Comparison of ENCODE assay signal across 8 mouse cellular contexts in genomic region chr11:49793619-49794341, GRCm38 (mm10). TPM values are rescaled to one million over a fixed set of nuclear protein-coding genes. Genes with fewer than 3 reads are reported as not detected.
DNase-seq lines count a peak whose midpoint lies in the region; ATAC-seq and TF ChIP-seq lines count a peak whose summit lies in the region.

Gene Gfpt2, plus strand, starts transcription at chr11:49794178.

- dilution Hi-C loops in CH12.LX (cut with MboI; ENCODE audit: extremely low pct_ligation_motif_present, extremely low pct_unique_long_range_greater_than_20kb, low sequenced_read_pairs) = no loop called here

- in situ Hi-C loops in CH12.LX (cut with MboI; ENCODE audit: low pct_ligation_motif_present, low pct_unique_long_range_greater_than_20kb, low sequenced_read_pairs) = no loop called here

- H3K27me3 ChIP-seq in CH12.LX (replicated peaks) = peaks cover 8% of the 10 kb centered on the region
- H3K27me3 ChIP-seq in forebrain, embryonic 13.5 days = peaks cover 18% of the 10 kb centered on the region; the same call in 1 of the 2 replicates
- peaks cover 12% of the 10 kb centered on the region for H3K27me3 ChIP-seq in heart, embryonic 16.5 days (ENCODE audit: control insufficient read depth, insufficient read depth, low read length)
- peaks cover 72% of the 10 kb centered on the region for H3K27me3 ChIP-seq in liver, embryonic 12.5 days (replicated peaks)
- H3K27me3 ChIP-seq in neural tube, embryonic 11.5 days (ENCODE audit: control insufficient read depth, insufficient read depth, low read length) = no peaks in the 10 kb centered on the region
- H3K27me3 ChIP-seq in thymus, adult 2 months (ENCODE audit: control insufficient read depth, insufficient read depth, low read length) = peaks cover 2% of the 10 kb centered on the region; the same call in 1 of the 2 replicates

- no peak within 1 kb of the TSS for H3K9ac ChIP-seq in CH12.LX (ENCODE audit: insufficient read depth, low read depth)
- H3K9ac ChIP-seq in forebrain, embryonic 13.5 days = peak within 1 kb of the TSS; percentile 78
- H3K9ac ChIP-seq in heart, embryonic 16.5 days (ENCODE audit: low read length) = peak within 1 kb of the TSS; percentile 75
- H3K9ac ChIP-seq in liver, embryonic 12.5 days = peak within 1 kb of the TSS; percentile 61
- peak within 1 kb of the TSS; percentile 77 for H3K9ac ChIP-seq in neural tube, embryonic 11.5 days (ENCODE audit: low read length)

- peak; percentile 45; the same call in 1 of the 2 replicates for ATAC-seq in cerebellum, adult (ENCODE audit: insufficient number of reproducible peaks, low FRiP score, low TSS enrichment)
- ATAC-seq in forebrain, embryonic 13.5 days = peak; percentile 98
- ATAC-seq in heart, embryonic 16.5 days (replicated peaks; ENCODE audit: extremely low read depth, insufficient read depth, low FRiP score) = peak; percentile 95
- ATAC-seq in liver, embryonic 12.5 days = peak; percentile 89
- ATAC-seq in neural tube, embryonic 11.5 days (ENCODE audit: insufficient read depth, low FRiP score, low TSS enrichment) = peak; percentile 95

- H3K36me3 ChIP-seq in CH12.LX (replicated peaks in 1 of 2; ENCODE audit: control insufficient read depth in 1 of 2, insufficient read depth in 1 of 2, low read length in 1 of 2) = no peaks in the 10 kb centered on the region
- no peaks in the 10 kb centered on the region for H3K36me3 ChIP-seq in forebrain, embryonic 13.5 days (ENCODE audit: poor library complexity, severe bottlenecking)
- H3K36me3 ChIP-seq in heart, embryonic 16.5 days (ENCODE audit: control insufficient read depth, insufficient read depth) = no peaks in the 10 kb centered on the region
- no peaks in the 10 kb centered on the region for H3K36me3 ChIP-seq in liver, embryonic 12.5 days
- no peaks in the 10 kb centered on the region for H3K36me3 ChIP-seq in neural tube, embryonic 11.5 days (ENCODE audit: control insufficient read depth, insufficient read depth, low read length)
- no peaks in the 10 kb centered on the region for H3K36me3 ChIP-seq in thymus, adult 2 months (ENCODE audit: control insufficient read depth, insufficient read depth, low read length)

- TF ChIP-seq CTCF in CH12.LX (conservative IDR thresholded peaks at IDR 0.05 in 1 of 2, IDR thresholded peaks at IDR 0.05 in 1 of 2; ENCODE audit: low read depth in 2 of 2, low read length in 2 of 2) = no peak
- no peak for TF ChIP-seq CTCF in thymus, adult 2 months (IDR thresholded peaks at IDR 0.05; ENCODE audit: borderline replicate concordance, control insufficient read depth, extremely low read depth, insufficient read depth, low read length, poor library complexity)

- peaks cover 3% of the 10 kb centered on the region for H3K9me3 ChIP-seq in CH12.LX (replicated peaks; ENCODE audit: low read length)
- peaks cover 4% of the 10 kb centered on the region; the same call in 1 of the 2 replicates for H3K9me3 ChIP-seq in forebrain, embryonic 13.5 days (replicated peaks)
- H3K9me3 ChIP-seq in heart, embryonic 16.5 days (replicated peaks; ENCODE audit: control insufficient read depth, low read length) = peaks cover 3% of the 10 kb centered on the region; the same call in 1 of the 2 replicates
- H3K9me3 ChIP-seq in liver, embryonic 12.5 days (replicated peaks) = no peaks in the 10 kb centered on the region
- no peaks in the 10 kb centered on the region for H3K9me3 ChIP-seq in neural tube, embryonic 11.5 days (ENCODE audit: control insufficient read depth, low read length)

- no peak for TF ChIP-seq RAD21 in CH12.LX (IDR thresholded peaks at IDR 0.05; ENCODE audit: low read depth, low read length)

- 0% methylated on average over 25 of the region's 25 CpGs for WGBS in forebrain, embryonic 13.5 days
- under 1% methylated on average over 25 of the region's 25 CpGs for WGBS in heart, embryonic 16.5 days
- WGBS in liver, embryonic 12.5 days (ENCODE audit: insufficient replicate concordance) = under 1% methylated on average over 25 of the region's 25 CpGs
- under 1% methylated on average over 25 of the region's 25 CpGs for WGBS in neural tube, embryonic 11.5 days
- WGBS in thymus, adult 2 months = 3% methylated on average over 25 of the region's 25 CpGs

- no peak for TF ChIP-seq EP300 in CH12.LX (IDR thresholded peaks at IDR 0.05; ENCODE audit: low read length)

- no peaks in the 10 kb centered on the region for H3K79me2 ChIP-seq in CH12.LX (replicated peaks; ENCODE audit: control insufficient read depth, extremely low read depth, insufficient read depth, poor library complexity, severe bottlenecking)

- no peaks in the 10 kb centered on the region for H3K4me1 ChIP-seq in CH12.LX (ENCODE audit: control insufficient read depth in 1 of 2, insufficient read depth in 2 of 2)
- H3K4me1 ChIP-seq in forebrain, embryonic 13.5 days = peaks cover 12% of the 10 kb centered on the region
- H3K4me1 ChIP-seq in heart, embryonic 16.5 days (ENCODE audit: control insufficient read depth, insufficient read depth, low read length) = 0 out of 2 replicates have a peak, but pooled peaks cover 3% of the 10 kb centered on the region
- peaks cover 27% of the 10 kb centered on the region for H3K4me1 ChIP-seq in liver, embryonic 12.5 days
- H3K4me1 ChIP-seq in neural tube, embryonic 11.5 days (ENCODE audit: control insufficient read depth, insufficient read depth, low read length) = peaks cover 6% of the 10 kb centered on the region; the same call in 1 of the 2 replicates
- peaks cover 10% of the 10 kb centered on the region for H3K4me1 ChIP-seq in thymus, adult 2 months (replicated peaks; ENCODE audit: control insufficient read depth, insufficient read depth, low read length)

- no peak within 1 kb of the TSS for H3K27ac ChIP-seq in CH12.LX (ENCODE audit: insufficient read depth, low read depth)
- H3K27ac ChIP-seq in forebrain, embryonic 13.5 days = no peak within 1 kb of the TSS
- 0 out of 2 replicates have a peak within 1 kb of the TSS, but pooled peaks have one; percentile 28 for H3K27ac ChIP-seq in heart, embryonic 16.5 days (ENCODE audit: low read length)
- no peak within 1 kb of the TSS for H3K27ac ChIP-seq in liver, embryonic 12.5 days
- H3K27ac ChIP-seq in neural tube, embryonic 11.5 days (ENCODE audit: low read depth, low read length) = no peak within 1 kb of the TSS
- H3K27ac ChIP-seq in thymus, adult 2 months (ENCODE audit: control insufficient read depth, insufficient read depth, low read length) = no peak within 1 kb of the TSS

- H3K4me2 ChIP-seq in CH12.LX (ENCODE audit: insufficient read depth, low read depth, poor library complexity, severe bottlenecking) = peak within 1 kb of the TSS; percentile 33
- peak within 1 kb of the TSS; percentile 93 for H3K4me2 ChIP-seq in forebrain, embryonic 13.5 days
- peak within 1 kb of the TSS; percentile 96 for H3K4me2 ChIP-seq in heart, embryonic 16.5 days (ENCODE audit: low read depth, low read length)
- peak within 1 kb of the TSS; percentile 77 for H3K4me2 ChIP-seq in liver, embryonic 12.5 days
- H3K4me2 ChIP-seq in neural tube, embryonic 11.5 days (ENCODE audit: low read depth) = peak within 1 kb of the TSS; percentile 97

- no peak within 1 kb of the TSS for H3K4me3 ChIP-seq in CH12.LX (replicated peaks in 1 of 3; ENCODE audit: low read depth in 2 of 3, low read length in 2 of 3, poor library complexity in 1 of 3)
- H3K4me3 ChIP-seq in forebrain, embryonic 13.5 days = peak within 1 kb of the TSS; percentile 60
- peak within 1 kb of the TSS; percentile 62 for H3K4me3 ChIP-seq in heart, embryonic 16.5 days (ENCODE audit: low read length)
- peak within 1 kb of the TSS; percentile 52 for H3K4me3 ChIP-seq in liver, embryonic 12.5 days
- H3K4me3 ChIP-seq in neural tube, embryonic 11.5 days (ENCODE audit: low read depth, low read length) = peak within 1 kb of the TSS; percentile 54
- H3K4me3 ChIP-seq in thymus, adult 2 months (ENCODE audit: control insufficient read depth, insufficient read depth, low read length) = peak within 1 kb of the TSS; percentile 44

- no peak for DNase-seq in CH12.LX (ENCODE audit: extremely low read depth)
- DNase-seq in kidney, postnatal 14 days = peak; percentile 83
- peak; percentile 91 for DNase-seq in neural tube, embryonic 11.5 days (ENCODE audit: low spot score)
- DNase-seq in thymus, adult 2 months = peak; percentile 43

- TF ChIP-seq POLR2A in CH12.LX (IDR thresholded peaks at IDR 0.05; ENCODE audit: low read depth, low read length) = no peak
- no peak for TF ChIP-seq POLR2A in thymus, adult 2 months (IDR thresholded peaks at IDR 0.05; ENCODE audit: control insufficient read depth, extremely low read depth, insufficient read depth, low read length, poor library complexity)

TF ChIP-seq in CH12.LX, 34 proteins besides CTCF, POLR2A, EP300 and RAD21 (continues in another document):
- TF ChIP-seq MAX (IDR thresholded peaks at IDR 0.05; ENCODE audit: low read length) (no peak), NELFE (IDR thresholded peaks at IDR 0.05; ENCODE audit: low read depth, low read length) (no peak), JUND (conservative IDR thresholded peaks at IDR 0.05; ENCODE audit: low read depth, low read length) (no peak), GABPA (IDR thresholded peaks at IDR 0.05; ENCODE audit: insufficient replicate concordance, low read depth, low read length) (no peak), CHD1 (IDR thresholded peaks at IDR 0.05; ENCODE audit: low read depth, low read length) (no peak), RCOR1 (conservative IDR thresholded peaks at IDR 0.05; ENCODE audit: low read depth, low read length) (no peak), SMC3 (IDR thresholded peaks at IDR 0.05; ENCODE audit: low read depth, low read length) (no peak), ZMIZ1 (IDR thresholded peaks at IDR 0.05; ENCODE audit: low read depth, low read length) (no peak), BHLHE40 (IDR thresholded peaks at IDR 0.05; ENCODE audit: low read depth, low read length) (no peak), PAX5 (IDR thresholded peaks at IDR 0.05; ENCODE audit: low read length) (no peak), ZKSCAN1 (IDR thresholded peaks at IDR 0.05; ENCODE audit: borderline replicate concordance, low read depth, low read length) (no peak), NRF1 (IDR thresholded peaks at IDR 0.05; ENCODE audit: low read depth, low read length) (no peak), ZC3H11A (IDR thresholded peaks at IDR 0.05; ENCODE audit: low read depth, low read length) (no peak), MAZ (IDR thresholded peaks at IDR 0.05; ENCODE audit: low read depth, low read length) (no peak), HCFC1 (IDR thresholded peaks at IDR 0.05; ENCODE audit: low read depth, low read length) (no peak)

RNA-seq across cellular contexts. Expression of gene Gfpt2, which starts in this region (rescaled TPM):
- 0.04 TPM in 1 of 2 replicates, not detected in the other for total RNA-seq in CH12.LX (2012; rRNA removed)
- total RNA-seq in CH12.LX (2014; rRNA removed) = not detected in 2 replicates
- not detected in 2 replicates for polyA plus RNA-seq in CH12.LX (2012; ENCODE audit: insufficient read length, low read depth)
- 6.9 and 7.0 TPM in 2 replicates for polyA plus RNA-seq in forebrain, embryonic 13.5 days (2015; fragmentation: Nextera tagmentation; extraction: Ambion mirVana)
- polyA plus RNA-seq in heart, embryonic 16.5 days (2015; fragmentation: Nextera tagmentation; extraction: Ambion mirVana) = 10.4 and 13.1 TPM in 2 replicates
- polyA plus RNA-seq in liver, embryonic 12.5 days (2016; fragmentation: Nextera tagmentation; extraction: Ambion mirVana) = 3.2 and 3.3 TPM in 2 replicates
- polyA plus RNA-seq in neural tube, embryonic 11.5 days (2014; fragmentation: Nextera tagmentation; extraction: Ambion mirVana) = 10.9 and 11.8 TPM in 2 replicates
- polyA plus RNA-seq in thymus, adult 2 months (2012; rRNA removed) = 2.8 and 4.4 TPM in 2 replicates

Comparison
In these comparisons a context has a peak if more than half of its experiments do, and no peak if none do; other contexts are left out.
1. H3K4me2 ChIP-seq: peak in every context shown above with its lines; median percentile 97 in neural tube, embryonic 11.5 days; 96 in heart, embryonic 16.5 days; 93 in forebrain, embryonic 13.5 days; 77 in liver, embryonic 12.5 days; 33 in CH12.LX.
2. H3K4me3 ChIP-seq: peak in forebrain, embryonic 13.5 days (single experiment), heart, embryonic 16.5 days (single experiment), liver, embryonic 12.5 days (single experiment), neural tube, embryonic 11.5 days (single experiment) and thymus, adult 2 months (single experiment); none in CH12.LX (0 of 3).
3. ATAC-seq: peak in every context shown above with its lines; median percentile 98 in forebrain, embryonic 13.5 days; 95 in heart, embryonic 16.5 days; 95 in neural tube, embryonic 11.5 days; 89 in liver, embryonic 12.5 days; 45 in cerebellum, adult.